Mouse (Mus musculus) frontal cortex, adult (tissue): ENCODE data around the gene Sdccag8.

ENCODE experiments used
- ATAC-seq: cut with Nextera tagmentation; 2 replicates; pipeline ENCODE4 v1.9.2; 2017; ENCODE audit warnings: mild to moderate bottlenecking, moderate library complexity, mixed read lengths; ENCODE audit not compliant: low TSS enrichment

Sdccag8 gene

DNA sequence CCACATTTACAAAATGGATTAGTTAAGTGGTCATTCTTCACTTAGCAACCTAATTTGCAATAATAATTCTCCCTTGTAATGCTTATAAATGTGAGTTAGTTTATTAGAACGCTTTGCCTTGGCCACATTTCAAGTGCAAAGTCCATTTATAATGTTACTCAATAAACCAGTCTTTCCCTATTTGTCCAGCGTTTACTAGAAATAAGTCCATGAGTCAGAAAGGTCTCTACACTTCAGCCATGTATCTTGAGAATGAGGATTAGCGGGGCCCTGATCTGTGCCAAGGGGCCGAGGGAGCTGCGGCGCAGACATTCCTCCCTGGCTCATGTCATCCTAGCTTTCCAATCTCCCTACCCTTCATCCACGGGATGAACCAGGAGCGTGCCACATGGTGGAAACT lies 168.2 kb downstream of the Sdccag8 start:
- no peak for ATAC-seq

GRCm38 (mm10) chr1:176985691-176986090 lies 171.2 kb downstream of the Sdccag8 start:
- peak; percentile 83 for ATAC-seq

DNA sequence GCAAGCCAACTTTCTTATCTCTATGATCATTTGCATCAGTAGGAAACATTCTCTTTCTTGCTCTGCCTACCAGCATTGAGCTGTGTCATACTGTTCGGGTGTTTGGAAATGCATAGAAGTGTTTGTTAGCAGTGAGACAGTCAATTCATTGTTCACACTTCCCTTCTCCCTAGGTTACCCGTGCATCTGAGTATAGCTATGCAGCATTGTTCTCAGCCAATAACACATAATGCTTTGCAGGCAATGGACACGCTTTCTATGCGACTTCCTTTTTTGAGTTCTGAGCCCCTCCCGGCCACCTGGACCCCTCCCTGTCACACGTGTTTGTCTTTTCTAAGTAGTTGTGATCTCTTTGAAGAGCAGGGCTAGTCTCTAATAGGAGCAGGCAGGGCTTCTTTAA lies 171.8 kb downstream of the Sdccag8 start:
- ATAC-seq: peak; percentile 48; the same call in 1 of the 2 replicates

DNA sequence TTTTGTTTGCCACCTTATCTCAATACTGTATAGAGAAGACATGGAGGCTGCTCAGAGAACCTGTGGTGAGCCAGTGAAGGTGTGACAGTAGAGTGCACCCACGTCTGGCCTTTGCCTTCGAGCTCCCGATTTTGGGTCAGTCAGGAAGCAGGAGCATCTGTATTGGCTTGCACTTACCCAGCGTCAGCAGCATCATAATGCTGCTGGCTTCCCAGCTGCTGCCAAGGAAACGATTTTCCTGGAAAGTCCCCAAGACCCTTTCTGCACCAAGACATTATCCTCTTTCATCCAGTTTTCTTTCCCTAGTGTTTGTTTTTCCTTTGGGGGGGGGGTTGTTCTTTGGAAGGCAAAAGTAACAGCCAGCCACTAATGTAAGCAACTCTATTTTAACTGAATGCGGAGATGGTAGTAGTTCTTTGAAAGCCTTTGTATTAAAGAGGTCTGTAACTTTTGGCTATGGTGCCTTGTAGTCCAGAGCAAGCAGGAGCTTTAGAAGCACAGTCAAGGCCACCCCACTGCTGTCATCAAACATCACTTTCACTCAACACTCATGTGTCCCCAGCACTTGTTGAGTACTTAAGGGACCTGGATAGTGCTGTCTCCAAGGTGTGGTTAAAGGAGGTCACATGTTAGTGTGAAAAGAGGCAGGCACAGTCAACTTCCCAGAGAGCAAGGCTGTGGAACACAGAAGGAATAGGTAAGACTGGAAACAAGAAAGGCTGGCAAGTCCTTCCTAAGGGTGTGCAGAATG lies 172.7 kb downstream of the Sdccag8 start:
- no peak for ATAC-seq

GRCm38 (mm10) chr1:176991473-176991872 lies 177.0 kb downstream of the Sdccag8 start:
- no peak for ATAC-seq

DNA sequence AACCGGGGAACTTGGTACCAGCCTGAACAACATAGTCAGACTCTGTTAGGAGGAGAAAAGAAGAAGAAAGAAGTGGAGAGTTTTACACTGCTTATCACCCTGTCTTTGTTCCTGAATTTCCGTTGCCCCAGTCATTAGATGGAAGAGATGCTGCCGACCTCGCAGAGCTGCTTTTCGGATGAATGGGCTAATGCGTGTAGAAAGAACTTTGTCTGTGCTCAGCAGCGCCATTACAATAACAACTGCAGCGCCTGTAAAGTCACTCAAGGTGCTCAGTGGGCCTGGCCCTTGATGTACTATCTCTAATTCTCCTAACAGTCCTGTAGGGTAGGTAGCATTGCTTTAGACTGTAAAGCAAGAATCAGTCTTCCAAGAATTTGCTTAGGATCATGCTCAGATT lies 178.1 kb downstream of the Sdccag8 start:
- no peak for ATAC-seq

DNA sequence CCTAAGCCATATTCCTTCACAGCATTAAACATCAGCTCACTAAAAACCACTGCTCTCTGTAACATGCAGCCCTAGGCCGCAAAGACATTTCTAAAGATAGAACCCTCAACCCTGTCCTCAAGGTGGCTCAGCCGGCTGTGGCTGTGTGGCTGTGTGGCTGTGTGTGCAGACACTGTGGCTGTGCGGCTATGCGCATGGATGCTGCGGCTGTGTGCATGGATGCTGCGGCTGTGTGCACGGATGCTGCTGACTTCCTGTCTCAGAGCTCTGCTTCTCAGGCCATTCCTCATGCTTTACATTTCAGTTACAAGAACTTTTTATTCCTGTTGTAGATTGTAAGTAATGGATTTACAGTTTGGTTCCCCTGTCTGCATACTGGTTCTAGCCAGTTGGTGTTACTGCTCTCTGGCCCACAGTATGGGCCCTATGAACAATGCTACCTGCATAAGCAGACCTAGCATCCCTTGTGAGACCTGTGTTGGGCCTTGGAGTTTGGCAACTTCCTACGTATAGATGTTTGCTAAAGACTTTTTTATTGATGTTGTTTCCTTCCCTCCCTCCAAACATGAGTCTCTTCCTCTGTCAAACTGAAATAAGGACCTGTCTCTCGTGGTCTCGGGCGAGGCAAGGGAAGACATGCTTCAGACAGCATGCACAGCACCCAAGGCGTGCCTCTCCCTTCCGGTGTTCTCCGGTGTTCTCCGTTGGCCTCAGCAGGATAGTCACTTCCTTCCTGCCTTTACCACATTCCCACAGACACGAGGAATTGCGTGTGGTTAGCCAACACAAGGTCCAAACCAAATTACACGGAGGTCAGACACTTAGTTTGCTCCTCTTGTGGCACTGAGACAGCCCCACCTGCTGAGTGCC lies 178.9 kb downstream of the Sdccag8 start:
- ATAC-seq: no peak

DNA sequence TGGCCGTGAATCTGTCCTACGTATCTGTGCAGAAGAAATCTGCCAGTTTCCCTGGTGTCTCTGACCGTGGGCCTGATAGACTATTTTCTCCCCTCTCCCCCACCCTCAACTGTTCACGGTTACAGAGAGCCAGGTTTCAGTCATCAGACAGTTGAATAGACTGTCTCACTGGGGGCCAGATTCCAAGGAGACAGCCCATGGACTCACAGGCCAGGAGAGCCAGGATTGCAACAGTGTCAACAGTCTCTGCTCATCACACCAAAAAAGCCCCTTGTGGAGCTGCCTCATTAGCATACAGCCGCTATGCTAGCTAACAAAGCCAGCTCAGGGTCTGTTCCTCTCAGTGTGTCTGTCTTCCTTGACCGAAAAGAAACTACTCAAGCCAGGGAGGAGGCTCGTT lies 179.6 kb downstream of the Sdccag8 start:
- no peak for ATAC-seq

DNA sequence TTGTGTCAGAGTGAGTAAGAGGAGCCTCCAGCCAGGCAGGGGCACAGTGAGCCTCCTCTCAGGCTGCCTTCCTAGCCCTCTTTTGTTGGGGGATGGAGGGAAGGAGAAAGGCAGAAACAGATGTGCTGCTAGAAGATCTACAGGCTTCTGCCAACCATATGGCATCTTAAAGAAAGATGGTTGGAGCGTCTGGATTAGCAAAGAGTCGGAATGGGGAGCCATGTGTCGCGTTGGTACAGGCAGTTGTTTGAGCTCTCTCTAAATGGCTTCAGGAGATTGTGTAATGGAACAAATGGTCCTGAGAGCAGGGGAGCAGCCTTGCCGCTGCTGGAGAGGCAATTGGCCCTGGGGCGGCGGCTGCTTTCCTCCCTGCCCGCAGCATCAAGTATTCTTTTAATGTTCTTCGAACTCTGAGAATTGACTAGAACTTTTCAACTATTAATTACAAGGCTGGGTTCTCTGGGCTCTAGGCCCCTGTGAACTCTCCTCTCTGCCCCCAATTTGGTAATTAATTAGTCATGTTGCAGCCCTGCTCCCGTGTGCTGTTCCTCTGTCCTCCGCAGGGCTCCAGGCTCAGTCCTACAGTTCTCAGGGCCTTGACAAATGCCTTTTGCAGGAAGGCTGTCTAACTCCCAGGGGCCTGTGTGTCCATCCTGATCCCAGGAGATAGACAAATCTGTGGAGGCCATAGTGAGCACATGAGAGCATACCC lies 180.4 kb downstream of the Sdccag8 start:
- ATAC-seq: peak; percentile 69

DNA sequence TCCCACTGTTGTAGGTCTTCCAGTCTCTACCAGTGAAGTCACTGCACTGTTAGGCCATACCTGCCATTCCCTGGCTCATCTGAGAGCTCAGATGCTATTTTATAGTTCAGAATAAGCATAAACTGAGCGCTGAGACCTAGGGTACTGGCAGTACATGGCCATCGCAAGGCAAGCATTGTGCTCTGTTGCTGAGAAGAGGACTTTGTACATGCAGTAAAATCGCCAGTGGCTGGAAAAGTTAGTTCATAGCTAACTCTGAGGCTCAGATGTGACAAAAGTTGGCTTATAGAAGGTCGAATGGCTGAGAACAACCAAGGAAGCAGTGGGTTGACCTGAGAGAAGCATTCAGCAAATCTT lies 180.9 kb downstream of the Sdccag8 start:
- no peak for ATAC-seq

GRCm38 (mm10) chr1:176996166-176996565 lies 181.7 kb downstream of the Sdccag8 start:
- no peak for ATAC-seq

GRCm38 (mm10) chr1:176996630-176997201 lies 182.3 kb downstream of the Sdccag8 start:
- peak; percentile 20; the same call in 1 of the 2 replicates for ATAC-seq

- ATAC-seq: no peak
Measured at GRCm38 (mm10) chr1:176997254-176997653, 182.8 kb downstream of the Sdccag8 start.

DNA sequence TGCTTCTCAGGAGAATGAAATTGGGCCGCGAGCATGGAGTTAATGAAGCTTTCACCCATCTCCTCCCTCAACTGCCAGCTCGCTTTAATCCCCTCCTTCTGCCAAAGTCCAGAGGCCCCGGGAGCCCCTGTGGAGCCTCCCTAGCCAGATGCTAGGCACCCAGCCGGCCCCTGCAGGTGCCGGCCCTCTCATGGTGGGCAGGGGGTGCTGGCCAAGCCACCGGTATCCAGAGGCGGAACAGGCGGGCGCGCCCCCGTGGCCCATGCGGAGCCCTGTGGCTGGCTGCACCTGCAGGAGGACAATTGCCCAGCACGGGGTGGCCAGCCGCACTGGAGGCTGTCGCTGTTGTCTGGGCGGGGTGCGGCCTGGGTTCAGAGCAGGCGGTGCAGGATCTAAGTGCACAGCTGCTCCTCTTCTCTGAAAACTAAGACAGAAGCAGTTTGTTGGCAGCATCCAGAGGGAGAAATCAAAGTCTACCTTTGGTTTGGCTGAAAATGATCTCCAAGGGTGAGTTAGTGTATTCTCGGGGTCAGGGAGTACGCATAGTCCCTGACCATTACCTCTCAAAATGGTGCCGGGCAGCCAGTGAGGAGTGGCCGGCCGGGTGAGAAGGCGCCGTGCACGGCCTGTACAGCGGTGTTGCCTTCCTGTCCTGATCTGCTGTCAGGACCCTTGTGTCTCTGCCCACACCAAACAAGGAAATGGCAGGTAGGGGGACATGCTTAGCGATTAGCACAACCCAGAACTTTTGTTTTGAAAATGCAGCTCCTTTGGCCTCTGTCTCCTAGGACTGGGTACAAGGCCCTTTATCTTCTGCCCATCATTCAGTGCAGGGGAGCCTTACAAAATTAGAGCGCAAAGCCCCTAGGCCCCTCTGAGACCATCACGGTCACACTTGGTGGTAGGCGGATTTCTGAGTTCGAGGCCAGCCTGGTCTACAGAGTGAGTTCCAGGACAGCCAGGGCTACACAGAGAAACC lies 183.5 kb downstream of the Sdccag8 start:
- no peak for ATAC-seq

GRCm38 (mm10) chr1:176999011-176999410 lies 184.6 kb downstream of the Sdccag8 start:
- no peak for ATAC-seq

DNA sequence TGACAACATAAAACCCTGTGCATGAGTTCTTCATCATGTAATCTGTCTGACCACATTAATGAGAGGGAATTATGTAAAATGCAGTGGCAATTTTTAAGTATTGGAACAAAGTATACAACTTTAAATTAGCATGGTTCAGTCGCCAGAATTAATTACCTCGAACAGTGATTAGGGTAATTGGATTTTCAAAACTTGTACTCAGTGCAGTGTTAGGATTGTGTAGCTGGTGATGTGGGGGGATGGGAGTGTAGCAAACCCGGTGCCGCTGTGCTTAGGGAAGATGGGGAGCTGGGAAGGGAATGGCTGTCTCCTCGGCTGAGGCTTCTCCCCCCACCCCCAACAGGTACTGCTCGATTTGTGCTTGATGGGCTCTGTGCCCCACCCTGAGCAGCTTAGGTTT lies 188.5 kb downstream of the Sdccag8 start:
- no peak for ATAC-seq

DNA sequence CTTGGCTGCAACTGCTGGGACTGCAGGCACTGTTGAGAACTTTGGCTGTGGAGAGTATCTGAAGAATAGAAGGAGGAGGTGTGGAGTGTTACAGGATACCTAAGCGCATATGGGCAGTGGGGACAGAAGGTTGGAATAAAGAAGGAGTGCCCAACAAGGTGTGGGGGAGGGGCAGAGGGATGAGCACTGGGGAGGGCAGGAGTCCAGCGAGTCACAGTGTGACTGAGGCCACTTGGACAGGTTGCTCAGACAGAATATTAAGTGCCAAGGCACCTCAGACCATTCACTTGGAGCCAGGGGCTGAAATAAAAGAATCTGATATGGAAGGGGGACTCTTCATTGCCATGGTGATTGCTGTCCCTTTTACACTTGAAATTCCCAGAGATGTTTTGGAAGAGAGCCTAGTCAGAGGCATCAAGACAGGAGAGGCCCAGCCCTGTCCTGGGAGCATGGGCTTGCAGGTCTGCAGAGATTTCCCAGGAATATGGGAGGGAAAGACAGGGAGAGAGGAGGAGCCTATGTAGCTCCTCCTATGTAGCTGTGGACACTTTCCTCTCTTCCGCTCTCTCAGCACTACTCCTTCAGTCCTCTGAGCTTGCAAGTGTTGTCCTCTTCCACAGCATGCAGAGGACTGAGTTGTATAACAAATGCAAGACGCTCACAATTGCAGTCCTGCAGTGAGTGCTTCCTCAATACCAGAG lies 189.7 kb downstream of the Sdccag8 start:
- ATAC-seq: peak; percentile 66

DNA sequence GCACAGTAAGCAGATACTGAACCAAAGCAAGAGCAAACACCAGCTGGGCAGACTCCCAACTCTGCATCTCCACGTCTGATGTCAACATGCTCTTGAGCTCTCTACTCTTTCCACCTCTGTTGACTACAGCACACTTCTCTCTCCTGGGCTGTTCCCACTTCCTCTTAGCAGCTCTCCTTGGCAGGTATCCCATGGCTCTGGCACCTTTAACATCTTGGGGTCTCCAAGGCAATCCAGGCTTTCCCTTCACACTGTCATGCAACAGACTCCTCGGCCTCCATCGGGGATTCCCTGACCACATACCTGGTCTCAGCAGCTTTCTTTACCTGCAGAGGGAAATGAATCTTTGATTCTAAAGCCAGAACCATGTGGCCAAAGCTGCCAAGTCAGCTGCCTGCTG lies 192.9 kb downstream of the Sdccag8 start:
- no peak for ATAC-seq

DNA sequence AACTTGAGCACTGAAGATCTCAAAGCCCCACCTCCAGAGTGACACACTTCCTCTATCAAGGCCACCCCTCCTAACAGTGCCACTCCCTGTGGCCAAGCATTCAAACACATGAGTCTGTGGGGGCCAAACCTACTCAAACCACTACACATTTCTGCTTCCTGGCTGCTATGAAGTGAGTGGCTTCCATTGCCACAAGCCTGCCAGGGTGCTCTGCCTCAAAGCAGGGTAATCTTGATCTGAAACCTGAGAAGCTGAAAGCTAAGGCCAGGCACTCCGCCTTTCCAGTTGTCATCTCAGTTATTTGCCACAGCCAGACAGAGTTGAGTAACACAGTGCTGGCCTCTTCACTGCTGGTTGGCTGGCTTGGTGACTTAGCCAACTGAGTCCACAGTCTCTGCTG lies 194.3 kb downstream of the Sdccag8 start:
- ATAC-seq: no peak

DNA sequence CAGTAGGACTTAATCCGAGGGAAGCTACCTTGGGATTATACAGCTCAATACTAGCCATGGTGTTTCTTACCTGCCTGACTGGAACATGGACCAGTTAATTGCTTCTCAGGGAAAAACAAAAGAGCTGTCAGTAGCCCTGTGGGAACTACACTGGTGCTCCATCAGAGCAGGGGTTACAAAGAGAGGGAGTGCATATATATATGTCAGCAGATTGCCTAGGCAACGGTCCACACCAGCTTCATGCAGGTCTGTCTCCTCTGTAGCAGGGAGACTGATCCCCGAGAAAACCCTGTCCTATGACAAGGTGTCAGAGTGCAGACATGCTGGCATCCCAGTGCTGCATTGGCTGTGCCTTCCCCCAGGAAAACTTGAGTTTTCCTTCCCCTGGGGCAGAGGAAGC lies 195.6 kb downstream of the Sdccag8 start:
- no peak for ATAC-seq
